Mouse (Mus musculus) fat pad, adult 2 months (tissue): Measurements from ENCODE around the gene Exoc3l2.

Experiments
- DNase-seq: peaks from one replicate; pipeline ENCODE4 v3.0.0-alpha.2; 2011; ENCODE audit warnings: low read depth, low spot score; ENCODE audit errors: extremely low read depth

The Exoc3l2 gene

DNA sequence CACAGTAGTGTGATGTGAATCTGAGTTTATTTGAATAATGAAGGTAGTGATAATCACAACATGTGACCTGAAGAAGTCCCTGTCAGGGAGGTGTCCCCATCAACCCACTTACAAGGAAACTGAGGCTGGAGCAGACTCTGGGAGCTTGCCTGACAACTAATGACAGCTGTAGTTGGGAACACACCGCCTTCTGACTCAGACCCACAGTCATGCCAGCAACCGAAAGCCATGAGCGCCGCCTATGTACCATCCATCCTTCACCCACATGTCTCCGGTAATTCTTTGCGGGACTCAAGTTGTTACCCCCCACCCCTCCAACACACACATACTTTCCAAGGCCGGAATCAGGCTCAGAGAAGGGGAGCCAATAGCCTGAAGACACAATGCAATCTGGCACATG is 6.5 kb upstream of the Exoc3l2 start:
- DNase-seq = no peak

DNA sequence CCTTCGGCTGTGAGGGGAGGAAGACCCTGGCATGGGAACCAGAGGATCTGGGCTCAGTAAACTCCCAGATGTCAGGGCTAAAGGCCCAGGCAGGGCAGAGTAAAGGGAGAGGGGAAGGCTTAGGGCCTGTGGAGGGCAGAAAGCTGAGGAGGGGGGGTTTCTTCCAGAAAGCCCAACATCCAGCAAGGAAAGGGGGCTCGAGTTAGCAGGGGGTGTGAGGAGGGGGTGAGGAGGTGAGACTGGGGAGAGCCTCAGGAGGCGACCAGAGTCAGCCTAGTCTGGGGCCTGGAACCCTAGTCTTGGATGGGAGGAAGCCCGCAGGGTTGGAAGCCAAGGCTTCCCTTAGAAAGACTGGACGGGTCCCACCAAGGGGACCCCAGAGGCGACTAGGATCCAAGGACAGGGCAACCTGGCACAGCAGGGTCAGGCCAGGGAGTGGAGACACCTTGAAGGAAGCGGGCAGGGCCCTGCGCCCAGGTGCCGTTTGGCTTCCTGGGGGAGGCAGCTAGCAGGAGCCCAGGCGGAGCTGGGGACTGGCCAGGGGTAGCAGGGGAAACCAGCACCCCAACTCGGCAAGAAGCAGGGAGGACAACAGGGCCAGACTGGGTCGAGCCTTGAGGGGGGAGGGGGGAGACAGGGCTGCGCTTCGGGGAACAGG is 5.6 kb upstream of the Exoc3l2 start:
- DNase-seq = no peak

- no peak for DNase-seq
These were observed 5.1 kb upstream of the Exoc3l2 start for GRCm38 (mm10) chr7:19458072-19458486.

DNA sequence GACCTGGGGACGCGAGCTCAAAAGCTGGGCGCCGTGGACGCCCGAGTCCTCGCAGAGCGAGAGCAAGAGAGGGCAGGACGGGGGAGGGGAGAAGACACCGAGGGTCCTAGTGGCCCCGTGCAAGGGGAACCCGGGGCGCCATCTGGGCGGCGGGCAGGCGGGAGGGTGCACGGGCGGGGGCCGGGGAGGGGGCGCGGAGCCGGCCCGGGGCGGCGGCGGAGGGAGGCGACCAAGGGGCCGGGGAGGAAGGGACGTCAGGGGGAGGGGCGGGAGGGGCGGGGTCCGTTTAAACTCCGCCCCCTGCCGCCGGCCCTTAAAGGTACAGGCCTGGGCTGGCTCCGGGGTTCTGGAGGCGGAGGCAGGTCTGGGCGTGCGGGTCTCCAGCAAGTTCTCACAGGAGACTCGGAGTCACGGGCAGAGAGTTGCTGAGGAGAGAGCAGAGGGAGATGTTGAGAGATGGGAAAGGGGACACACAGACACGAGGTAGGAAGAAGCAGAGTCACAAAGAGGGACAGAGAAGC is 4.5 kb upstream of the Exoc3l2 start, which contains the start of gene Mark4:
Gene Mark4, minus strand, starts transcription at position 231 of the 521 bp plus-strand sequence.
- no peak for DNase-seq

GRCm38 (mm10) chr7:19459144-19459870 is 3.8 kb upstream of the Exoc3l2 start:
- no peak for DNase-seq

- DNase-seq = no peak
These were observed 2.6 kb upstream of the Exoc3l2 start for GRCm38 (mm10) chr7:19460500-19460899.

DNA sequence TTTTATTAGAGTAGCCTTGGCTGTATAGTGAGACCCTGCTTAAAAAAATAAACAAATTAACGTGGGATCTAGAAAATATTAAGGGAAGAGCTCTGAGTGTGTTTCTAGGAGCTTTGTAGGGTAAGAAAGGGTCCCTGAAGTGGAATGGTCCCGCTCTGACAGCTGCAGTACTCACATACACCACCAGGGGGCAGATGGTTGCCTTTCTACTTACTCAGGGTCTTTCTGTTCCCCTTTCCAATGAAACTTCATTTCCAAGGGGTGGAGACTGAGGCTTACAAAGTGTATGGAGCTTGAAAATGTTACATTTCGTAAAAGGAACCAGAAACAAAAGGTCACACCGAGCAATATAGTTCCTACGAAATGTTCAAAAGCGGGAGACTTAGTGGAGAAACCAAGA is 1.6 kb upstream of the Exoc3l2 start:
- no peak for DNase-seq

- DNase-seq = no peak
These were observed 688 bp upstream of the Exoc3l2 start for GRCm38 (mm10) chr7:19462443-19462842.

GRCm38 (mm10) chr7:19464367-19465307 is 1.5 kb downstream of the Exoc3l2 start:
- DNase-seq = no peak

DNA sequence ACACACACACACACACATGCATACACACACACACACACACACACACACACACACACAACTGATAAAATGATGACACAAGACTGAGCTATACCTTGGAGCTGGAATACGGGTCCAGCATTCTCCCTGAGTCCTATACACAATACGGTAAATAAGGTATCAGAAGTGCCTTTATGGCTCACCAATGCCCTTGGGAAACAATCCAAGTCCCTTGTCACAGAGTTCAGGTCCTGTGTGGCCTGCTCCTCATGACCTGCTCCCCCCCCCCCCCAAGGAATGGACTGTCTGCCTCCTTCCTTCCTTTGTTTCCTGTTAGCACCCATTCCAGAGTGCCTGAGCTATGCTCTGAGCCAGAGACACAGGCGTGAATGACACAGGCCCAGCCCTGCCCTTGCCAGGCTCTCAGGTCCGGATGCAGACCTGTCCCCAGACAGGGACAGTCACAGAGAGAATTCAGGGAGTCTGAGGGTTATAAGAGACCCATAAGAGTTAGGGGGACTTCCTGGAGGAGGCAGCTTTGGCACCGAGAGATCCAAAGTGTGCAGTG is 3.5 kb downstream of the Exoc3l2 start:
- DNase-seq = no peak

DNA sequence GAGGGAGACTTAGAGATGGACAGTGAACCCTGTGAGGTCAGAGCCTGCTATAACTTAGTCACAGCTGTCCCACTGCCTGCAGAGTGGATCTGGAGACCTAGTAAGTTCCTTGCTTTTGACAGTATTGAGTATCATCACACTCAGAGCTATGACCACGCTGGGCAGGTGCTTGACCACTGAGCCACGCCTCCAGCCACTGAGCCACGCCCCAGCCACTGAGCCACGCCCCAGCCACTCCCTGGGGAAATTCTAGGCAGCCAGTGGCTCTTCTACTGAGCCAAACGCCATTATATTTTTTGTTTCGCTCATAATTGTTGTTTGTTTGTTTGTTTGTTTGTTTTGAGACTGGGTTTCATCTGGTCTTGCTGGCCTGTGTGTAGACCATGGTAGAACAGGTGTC is 4.5 kb downstream of the Exoc3l2 start:
- DNase-seq = no peak

DNA sequence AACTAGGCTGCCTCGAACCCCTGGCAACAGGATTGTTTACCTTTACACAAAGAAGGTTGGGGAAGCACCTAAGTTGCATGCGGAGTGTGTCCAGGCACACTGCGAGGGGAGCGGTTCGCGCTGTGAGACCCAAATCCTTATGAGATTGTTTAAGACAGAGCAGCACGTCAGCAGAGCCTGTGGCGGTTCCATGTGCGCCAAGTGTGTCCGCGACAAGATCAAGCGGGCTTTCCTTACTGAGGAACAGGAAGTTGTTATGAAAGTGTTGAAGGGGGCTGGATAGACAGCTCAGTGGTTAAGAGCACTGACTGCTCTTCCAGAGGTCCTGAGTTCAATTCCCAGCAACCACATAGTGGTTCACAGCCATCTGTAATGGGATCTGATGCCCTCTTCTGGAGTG is 5.1 kb downstream of the Exoc3l2 start:
- DNase-seq = no peak

- DNase-seq = no peak
These were observed 6.3 kb downstream of the Exoc3l2 start for GRCm38 (mm10) chr7:19469404-19469803.

DNA sequence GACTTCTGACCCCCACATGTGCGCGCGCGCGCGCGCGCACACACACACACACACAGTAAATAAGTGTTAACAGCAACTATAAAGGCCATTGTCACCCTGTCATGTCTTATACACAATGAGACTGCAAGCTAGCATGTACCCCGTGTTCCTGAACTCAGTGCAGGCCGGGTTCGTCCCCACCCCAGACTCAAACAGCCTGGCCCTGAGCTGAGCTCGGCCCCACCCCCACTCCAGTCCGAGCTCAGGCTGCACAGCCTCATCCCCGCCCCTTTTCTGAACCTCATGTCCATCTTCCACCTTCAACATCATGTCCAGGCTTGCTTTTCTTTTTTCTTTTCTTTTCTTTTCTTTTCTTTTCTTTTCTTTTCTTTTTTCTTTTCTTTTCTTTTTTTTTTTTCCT is 7.2 kb downstream of the Exoc3l2 start:
- DNase-seq = no peak

GRCm38 (mm10) chr7:19472403-19472802 is 9.3 kb downstream of the Exoc3l2 start:
- DNase-seq = no peak

DNA sequence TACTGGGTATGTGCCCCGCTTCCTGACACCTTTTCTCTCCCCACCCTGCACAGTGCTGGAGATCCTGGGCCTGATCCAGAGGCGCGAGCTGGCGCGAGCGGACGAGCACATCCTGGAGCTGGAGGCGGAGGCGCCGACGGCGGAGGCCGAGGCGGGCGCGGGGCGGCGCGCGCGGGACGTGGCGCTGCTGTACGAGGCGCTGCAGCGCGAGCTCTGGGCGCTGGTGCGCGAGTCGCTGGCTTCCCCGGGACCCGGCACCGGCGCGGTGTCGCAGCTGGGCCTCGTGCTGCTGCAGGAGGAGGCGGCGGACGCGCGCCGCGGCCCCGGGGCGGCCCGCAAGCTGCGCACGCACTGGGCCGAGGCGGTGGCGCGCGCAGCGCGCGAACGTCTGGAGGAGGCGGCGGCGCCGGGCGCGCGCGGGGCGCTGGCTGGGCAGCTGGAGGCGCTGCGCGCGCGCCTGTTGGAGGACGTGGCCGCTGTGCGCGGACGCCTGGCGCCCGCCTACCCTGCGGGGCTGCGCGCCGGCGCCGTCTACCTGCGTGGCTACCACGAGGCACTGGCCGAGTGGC is 10.8 kb downstream of the Exoc3l2 start:
- no peak for DNase-seq

- DNase-seq = no peak
These were observed 14.0 kb downstream of the Exoc3l2 start for GRCm38 (mm10) chr7:19477084-19477483.

GRCm38 (mm10) chr7:19477624-19478384 is 14.7 kb downstream of the Exoc3l2 start:
- no peak for DNase-seq

GRCm38 (mm10) chr7:19483281-19483680 is 20.1 kb downstream of the Exoc3l2 start:
- no peak for DNase-seq

DNA sequence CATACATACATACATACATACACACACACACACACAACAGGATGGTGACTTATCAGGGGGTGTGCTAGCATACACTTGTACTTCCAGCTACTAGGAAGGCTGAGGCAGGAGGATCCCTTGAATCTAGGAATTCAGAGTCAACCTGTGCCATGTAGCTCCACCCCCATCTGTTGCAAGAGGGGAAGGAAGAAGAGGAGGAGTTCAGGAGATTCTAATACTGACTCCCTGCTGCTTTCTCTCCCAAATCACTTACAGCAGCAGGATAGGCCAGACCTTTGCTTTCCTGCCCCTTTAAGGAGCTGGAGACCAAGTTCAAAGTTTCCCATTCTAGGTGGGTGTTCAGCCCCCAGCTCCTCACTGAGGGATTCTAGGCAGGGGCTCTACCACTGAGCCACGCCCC is 22.4 kb downstream of the Exoc3l2 start:
- DNase-seq = no peak
